Mouse (Mus musculus): ENCODE data around the gene Nlrc5. TPM values are rescaled to one million over a fixed set of nuclear protein-coding genes. Genes with fewer than 3 reads are reported as not detected.

Gene Nlrc5
- polyA plus RNA-seq, 1 experiment, result 56.8 TPM

- TF ChIP-seq CTCF (IDR thresholded peaks at IDR 0.05; ENCODE audit: borderline replicate concordance, control insufficient read depth, extremely low read depth, insufficient read depth, low read length, poor library complexity) (no peak), POLR2A (IDR thresholded peaks at IDR 0.05; ENCODE audit: control insufficient read depth, extremely low read depth, insufficient read depth, low read length, poor library complexity) (no peak)
- no peaks in the 10 kb centered on the region for H3K27me3 ChIP-seq (ENCODE audit: control insufficient read depth, insufficient read depth, low read length)
- H3K4me3 ChIP-seq (ENCODE audit: control insufficient read depth, insufficient read depth, low read length), result no peak overlapping the region
- no peaks in the 10 kb centered on the region for H3K36me3 ChIP-seq (ENCODE audit: control insufficient read depth, insufficient read depth, low read length)
- DNase-seq, result no peak
- WGBS, result 93% methylated on average over 4 of the region's 4 CpGs
- H3K27ac ChIP-seq (ENCODE audit: control insufficient read depth, insufficient read depth, low read length), result no peak overlapping the region
- H3K4me1 ChIP-seq (replicated peaks; ENCODE audit: control insufficient read depth, insufficient read depth, low read length), result no peaks in the 10 kb centered on the region
These were observed 87.3 kb downstream of the Nlrc5 start for GRCm38 (mm10) chr8:94521481-94521880.

DNA sequence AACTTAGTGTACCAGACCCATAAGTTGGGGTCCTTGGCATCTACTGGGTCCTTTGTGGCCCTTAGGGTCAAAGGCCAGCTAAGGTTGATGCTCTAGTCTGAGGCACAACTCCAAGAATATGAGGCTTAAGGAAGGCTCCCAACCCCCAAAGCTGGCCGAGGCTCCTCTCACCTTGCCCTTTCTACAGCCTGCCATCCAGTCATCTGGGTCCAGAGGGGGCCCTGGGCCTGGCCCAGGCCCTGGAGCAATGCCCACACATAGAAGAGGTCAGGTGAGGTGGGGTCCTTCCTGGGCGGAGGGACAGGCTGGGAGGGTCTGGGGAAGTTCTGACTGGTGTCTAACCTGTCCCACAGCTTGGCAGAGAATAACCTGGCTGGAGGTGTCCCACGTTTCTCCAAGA is 88.3 kb downstream of the Nlrc5 start:
- no peaks in the 10 kb centered on the region for H3K4me1 ChIP-seq (replicated peaks; ENCODE audit: control insufficient read depth, insufficient read depth, low read length)
- H3K27ac ChIP-seq (ENCODE audit: control insufficient read depth, insufficient read depth, low read length), result no peak overlapping the region
- H3K36me3 ChIP-seq (ENCODE audit: control insufficient read depth, insufficient read depth, low read length), result no peaks in the 10 kb centered on the region
- H3K4me3 ChIP-seq (ENCODE audit: control insufficient read depth, insufficient read depth, low read length), result no peak overlapping the region
- TF ChIP-seq POLR2A (IDR thresholded peaks at IDR 0.05; ENCODE audit: control insufficient read depth, extremely low read depth, insufficient read depth, low read length, poor library complexity) (no peak), CTCF (IDR thresholded peaks at IDR 0.05; ENCODE audit: borderline replicate concordance, control insufficient read depth, extremely low read depth, insufficient read depth, low read length, poor library complexity) (no peak)
- 93% methylated on average over 3 of the region's 3 CpGs for WGBS
- no peaks in the 10 kb centered on the region for H3K27me3 ChIP-seq (ENCODE audit: control insufficient read depth, insufficient read depth, low read length)
- no peak for DNase-seq

DNA sequence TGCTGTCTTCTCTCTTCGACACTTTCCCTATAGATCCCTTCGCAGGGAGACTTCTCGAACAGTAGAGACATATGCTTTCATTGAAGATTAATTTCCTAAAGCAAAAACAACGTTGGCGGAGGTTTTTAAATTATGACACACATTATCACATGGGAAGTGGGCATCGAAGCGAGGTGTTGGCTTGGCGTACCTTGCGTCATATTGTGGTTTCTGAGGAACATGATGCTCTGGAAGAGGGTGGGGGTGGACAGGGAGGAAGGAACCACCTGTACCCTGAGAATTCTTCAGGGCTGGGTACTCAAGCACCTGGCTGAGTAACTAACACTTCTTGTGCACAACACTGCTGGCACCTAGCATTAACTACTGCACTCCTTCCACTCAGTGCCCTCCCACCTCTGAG is 90.4 kb downstream of the Nlrc5 start:
- no peak overlapping the region for H3K27ac ChIP-seq (ENCODE audit: control insufficient read depth, insufficient read depth, low read length)
- TF ChIP-seq POLR2A (IDR thresholded peaks at IDR 0.05; ENCODE audit: control insufficient read depth, extremely low read depth, insufficient read depth, low read length, poor library complexity), result no peak
- no peak for TF ChIP-seq CTCF (IDR thresholded peaks at IDR 0.05; ENCODE audit: borderline replicate concordance, control insufficient read depth, extremely low read depth, insufficient read depth, low read length, poor library complexity)
- H3K4me3 ChIP-seq (ENCODE audit: control insufficient read depth, insufficient read depth, low read length), result no peak overlapping the region
- DNase-seq, result no peak
- WGBS, result 70% methylated on average over 9 of the region's 9 CpGs
- no peaks in the 10 kb centered on the region for H3K36me3 ChIP-seq (ENCODE audit: control insufficient read depth, insufficient read depth, low read length)
- no peaks in the 10 kb centered on the region for H3K27me3 ChIP-seq (ENCODE audit: control insufficient read depth, insufficient read depth, low read length)
- H3K4me1 ChIP-seq (replicated peaks; ENCODE audit: control insufficient read depth, insufficient read depth, low read length), result no peaks in the 10 kb centered on the region

GRCm38 (mm10) chr8:94527178-94527577 is 93.0 kb downstream of the Nlrc5 start:
- Histone ChIP-seq H3K27me3 (ENCODE audit: control insufficient read depth, insufficient read depth, low read length) (no peaks in the 10 kb centered on the region; the same call in 1 of the 2 replicates), H3K27ac (ENCODE audit: control insufficient read depth, insufficient read depth, low read length) (no peak overlapping the region), H3K4me1 (replicated peaks; ENCODE audit: control insufficient read depth, insufficient read depth, low read length) (no peaks in the 10 kb centered on the region), H3K4me3 (ENCODE audit: control insufficient read depth, insufficient read depth, low read length) (no peak overlapping the region), H3K36me3 (ENCODE audit: control insufficient read depth, insufficient read depth, low read length) (no peaks in the 10 kb centered on the region)
- DNase-seq, result no peak
- TF ChIP-seq CTCF (IDR thresholded peaks at IDR 0.05; ENCODE audit: borderline replicate concordance, control insufficient read depth, extremely low read depth, insufficient read depth, low read length, poor library complexity), result no peak
- 91% methylated on average over 7 of the region's 7 CpGs for WGBS

DNA sequence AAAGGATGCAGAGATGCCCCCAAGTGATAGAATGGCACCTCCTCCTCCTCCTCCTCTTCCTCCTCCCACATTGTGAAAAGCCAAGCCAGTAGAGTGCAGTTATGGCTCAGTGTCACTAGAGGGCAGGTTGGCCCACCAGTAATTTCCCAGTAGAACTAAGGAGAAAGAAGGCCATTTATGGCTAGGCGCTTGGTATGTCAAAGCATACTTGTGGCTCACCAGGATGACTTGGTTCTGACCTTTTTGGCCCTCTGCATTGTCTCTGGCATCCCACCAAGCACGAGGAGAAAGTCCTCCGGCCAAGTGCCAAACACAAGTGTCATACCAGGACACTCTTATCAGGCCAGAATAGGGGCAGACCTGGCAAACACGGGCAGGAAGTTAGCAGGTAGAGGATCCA is 94.1 kb downstream of the Nlrc5 start:
- WGBS, result 47% methylated on average over 4 of the region's 4 CpGs
- TF ChIP-seq POLR2A (IDR thresholded peaks at IDR 0.05; ENCODE audit: control insufficient read depth, extremely low read depth, insufficient read depth, low read length, poor library complexity), result no peak
- TF ChIP-seq CTCF (IDR thresholded peaks at IDR 0.05; ENCODE audit: borderline replicate concordance, control insufficient read depth, extremely low read depth, insufficient read depth, low read length, poor library complexity), result no peak
- Histone ChIP-seq H3K27ac (ENCODE audit: control insufficient read depth, insufficient read depth, low read length) (no peak overlapping the region), H3K36me3 (ENCODE audit: control insufficient read depth, insufficient read depth, low read length) (no peaks in the 10 kb centered on the region), H3K27me3 (ENCODE audit: control insufficient read depth, insufficient read depth, low read length) (no peaks in the 10 kb centered on the region; the same call in 1 of the 2 replicates), H3K4me1 (replicated peaks; ENCODE audit: control insufficient read depth, insufficient read depth, low read length) (peaks cover 3% of the 10 kb centered on the region), H3K4me3 (ENCODE audit: control insufficient read depth, insufficient read depth, low read length) (no peak overlapping the region)
- DNase-seq, result peak; percentile 50

- DNase-seq, result no peak
- H3K4me1 ChIP-seq (replicated peaks; ENCODE audit: control insufficient read depth, insufficient read depth, low read length), result peaks cover 7% of the 10 kb centered on the region
- TF ChIP-seq CTCF (IDR thresholded peaks at IDR 0.05; ENCODE audit: borderline replicate concordance, control insufficient read depth, extremely low read depth, insufficient read depth, low read length, poor library complexity), result no peak
- no peak for TF ChIP-seq POLR2A (IDR thresholded peaks at IDR 0.05; ENCODE audit: control insufficient read depth, extremely low read depth, insufficient read depth, low read length, poor library complexity)
- no peaks in the 10 kb centered on the region; the same call in 1 of the 2 replicates for H3K27me3 ChIP-seq (ENCODE audit: control insufficient read depth, insufficient read depth, low read length)
- WGBS, result 82% methylated on average over 4 of the region's 4 CpGs
- no peak overlapping the region for H3K27ac ChIP-seq (ENCODE audit: control insufficient read depth, insufficient read depth, low read length)
- H3K36me3 ChIP-seq (ENCODE audit: control insufficient read depth, insufficient read depth, low read length), result no peaks in the 10 kb centered on the region
- H3K4me3 ChIP-seq (ENCODE audit: control insufficient read depth, insufficient read depth, low read length), result no peak overlapping the region
These were observed 95.7 kb downstream of the Nlrc5 start for GRCm38 (mm10) chr8:94529875-94530274.

- Histone ChIP-seq H3K36me3 (ENCODE audit: control insufficient read depth, insufficient read depth, low read length) (no peaks in the 10 kb centered on the region), H3K27me3 (ENCODE audit: control insufficient read depth, insufficient read depth, low read length) (no peaks in the 10 kb centered on the region; the same call in 1 of the 2 replicates), H3K4me1 (replicated peaks; ENCODE audit: control insufficient read depth, insufficient read depth, low read length) (peaks cover 7% of the 10 kb centered on the region), H3K27ac (ENCODE audit: control insufficient read depth, insufficient read depth, low read length) (no peak overlapping the region), H3K4me3 (ENCODE audit: control insufficient read depth, insufficient read depth, low read length) (no peak overlapping the region)
- 86% methylated on average over 4 of the region's 4 CpGs for WGBS
- DNase-seq, result no peak
- TF ChIP-seq CTCF (IDR thresholded peaks at IDR 0.05; ENCODE audit: borderline replicate concordance, control insufficient read depth, extremely low read depth, insufficient read depth, low read length, poor library complexity), result no peak
- no peak for TF ChIP-seq POLR2A (IDR thresholded peaks at IDR 0.05; ENCODE audit: control insufficient read depth, extremely low read depth, insufficient read depth, low read length, poor library complexity)
These were observed 96.5 kb downstream of the Nlrc5 start for GRCm38 (mm10) chr8:94530643-94531042.

Data from thymus, adult 2 months (tissue).